Mouse (Mus musculus) heart, postnatal 0 days (tissue): ENCODE data around the gene Per2. TPM values are rescaled to one million over a fixed set of nuclear protein-coding genes. Genes with fewer than 3 reads are reported as not detected.
A peak's percentile ranks its signal among the peaks of the same experiment; 100 is the strongest.

ENCODE experiments used
- ATAC-seq: fragments of 200-750 bp; cut with Nextera tagmentation; 2 replicates; pipeline ENCODE4 v1.8.0; 2017; ENCODE audit warnings: low read depth, moderate number of reproducible peaks, moderate library complexity; ENCODE audit not compliant: insufficient read depth
- DNase-seq: peaks from one replicate; pipeline ENCODE4 v3.0.0-alpha.2; 2016; ENCODE audit warnings: low spot score
- H3K27ac ChIP-seq: fragments of 300-500 bp; sonication (generic); 2 replicates; pipeline ENCODE4 v1.5.1; 2014; ENCODE audit warnings: low read depth, mild to moderate bottlenecking
- H3K27me3 ChIP-seq: fragments of 300-500 bp; sonication (generic); 2 replicates; pipeline ENCODE4 v1.6.1; 2014; ENCODE audit warnings: low read length, mixed read lengths; ENCODE audit not compliant: control insufficient read depth, insufficient read depth
- H3K36me3 ChIP-seq: fragments of 300-500 bp; sonication (generic); replicated peaks from 2 replicates; pipeline ENCODE4 v1.6.1; 2014; ENCODE audit warnings: low read length, mixed read lengths; ENCODE audit not compliant: control insufficient read depth, insufficient read depth
- H3K4me1 ChIP-seq: fragments of 300-500 bp; sonication (generic); 2 replicates; pipeline ENCODE4 v1.6.1; 2014; ENCODE audit warnings: antibody characterized with exemption; ENCODE audit not compliant: control insufficient read depth, insufficient read depth
- H3K4me2 ChIP-seq: fragments of 300-500 bp; sonication (generic); 2 replicates; pipeline ENCODE4 v1.6.1; 2014; ENCODE audit warnings: low read depth, mild to moderate bottlenecking, low read length, moderate library complexity
- H3K4me3 ChIP-seq: fragments of 300-500 bp; sonication (generic); 2 replicates; pipeline ENCODE4 v1.5.1; 2014; ENCODE audit warnings: low read depth, low read length
- H3K9ac ChIP-seq: fragments of 300-500 bp; sonication (generic); replicated peaks from 2 replicates; pipeline ENCODE4 v1.6.1; 2014; ENCODE audit warnings: low read depth, low read length, mixed read lengths
- H3K9me3 ChIP-seq: fragments of 300-500 bp; sonication (generic); replicated peaks from 2 replicates; pipeline ENCODE4 v1.6.1; 2016; ENCODE audit warnings: low read length; ENCODE audit not compliant: control insufficient read depth
- CTCF ChIP-seq: IDR thresholded peaks from 2 replicates; pipeline ENCODE4 v1.5.1; 2016; ENCODE audit warnings: antibody characterized with exemption, control low read depth, low read depth
- EP300 ChIP-seq: IDR thresholded peaks from 2 replicates; pipeline ENCODE4 v1.6.1; 2016; ENCODE audit warnings: antibody characterized with exemption, low read depth
- WGBS: fragments of 180-500 bp; shearing (Covaris S2); extraction: QIAGEN DNeasy Blood & Tissue Kit; methylation state at CpG from one replicate; pipeline ENCODE4 v1.1.7; 2014; 5-methylcytosine and 5-hydroxymethylcytosine counted together
- polyA plus RNA-seq: library from polyadenylated mRNA; unstranded; fragments of >200 nt; fragmentation: Nextera tagmentation; extraction: Ambion mirVana; gene quantifications from 2 replicates; pipeline ENCODE4 v1.2.1, GENCODE M21; 2015
- total RNA-seq: library from RNA; depleted of rRNA; stranded (reverse); fragments of >200 nt; gene quantifications from 2 replicates; pipeline ENCODE4 v1.2.3, GENCODE M21; 2014; ENCODE audit warnings: low replicate concordance; rRNA removed

Gene Per2
- total and polyA plus RNA-seq, 2 experiments from 2014 or later = 3.3 to 14.0 TPM

DNA sequence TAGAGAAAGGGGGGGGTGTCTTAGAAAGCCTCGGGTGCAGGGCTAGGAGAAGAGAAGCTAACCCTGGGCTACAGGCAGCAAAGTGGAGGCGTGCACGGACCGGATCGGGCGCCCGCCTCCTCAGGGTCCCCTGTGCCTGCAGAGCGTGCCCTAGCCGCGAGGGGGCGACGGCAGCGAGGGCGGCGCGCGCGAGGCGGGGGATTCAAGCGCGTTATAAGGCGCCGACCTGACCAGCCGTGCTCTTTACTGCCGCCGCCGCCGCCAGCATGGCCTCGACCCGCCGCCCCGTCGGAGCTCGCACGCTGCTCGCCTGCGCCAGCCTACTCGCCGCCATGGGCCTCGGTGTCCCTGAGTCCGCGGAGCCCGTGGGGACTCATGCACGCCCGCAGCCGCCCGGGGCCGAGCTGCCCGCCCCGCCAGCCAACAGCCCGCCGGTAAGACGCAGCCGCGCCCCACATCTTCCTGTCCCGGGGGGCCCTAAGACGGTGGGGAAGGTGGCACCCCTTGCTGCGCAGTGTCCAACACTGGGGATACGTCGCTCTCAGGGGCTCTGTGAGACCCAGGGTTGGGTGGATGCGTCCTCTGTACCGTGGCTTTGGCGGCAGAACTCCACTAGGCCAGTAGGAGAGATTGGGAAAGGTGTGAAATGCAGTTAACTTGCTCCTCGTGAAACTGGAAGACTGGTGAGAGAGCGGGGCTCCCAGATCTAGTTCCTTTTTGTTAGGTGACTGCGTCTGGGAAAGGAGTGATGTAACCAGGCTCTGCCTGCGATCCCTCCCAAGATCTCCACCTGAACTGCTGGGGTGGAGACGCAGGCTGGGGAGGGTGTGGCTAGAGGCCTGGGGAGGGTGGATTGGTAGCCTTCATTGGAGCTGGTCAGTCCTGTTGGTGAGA, 92.7 kb downstream of the Per2 start, which contains the start of gene Erfe:
Gene Erfe (plus strand): TSS at position 216 of the 894 bp plus-strand sequence.
- ATAC-seq = peak; percentile 46; the same call in 1 of the 2 replicates
- WGBS = 3% methylated on average over 66 of the region's 68 CpGs
- Histone ChIP-seq H3K4me1 (peaks cover 12% of the 10 kb centered on the region), H3K9ac (peak within 1 kb of the TSS; percentile 44; the same call in 1 of the 2 replicates), H3K9me3 (no peaks in the 10 kb centered on the region; the same call in 1 of the 2 replicates), H3K36me3 (peaks cover 19% of the 10 kb centered on the region), H3K4me3 (peak within 1 kb of the TSS; percentile 51), H3K27ac (no peak within 1 kb of the TSS), H3K27me3 (no peaks in the 10 kb centered on the region), H3K4me2 (peak within 1 kb of the TSS; percentile 89)
- peak; percentile 50 for DNase-seq
- TF ChIP-seq CTCF (peak; percentile 74), EP300 (no peak)

Other genes with a start within 250 kb of the Per2 start
- 23.5 and 69.6 TPM in 2 replicates for gene Ube2f, start 209.0 kb downstream of the Per2 start, total RNA-seq
- gene Ube2f, start 209.0 kb downstream of the Per2 start, polyA plus RNA-seq = 77.9 and 79.3 TPM in 2 replicates
- gene Scly, start 161.0 kb downstream of the Per2 start, total RNA-seq = 14.0 and 18.5 TPM in 2 replicates
- 9.6 and 10.0 TPM in 2 replicates for gene Scly, start 161.0 kb downstream of the Per2 start, polyA plus RNA-seq
- gene Espnl, start 137.2 kb downstream of the Per2 start, total RNA-seq = 0.89 TPM in 1 of 2 replicates, not detected in the other
- gene Espnl, start 137.2 kb downstream of the Per2 start, polyA plus RNA-seq = 0.04 TPM in 1 of 2 replicates, not detected in the other
- gene Klhl30, start 108.3 kb downstream of the Per2 start, total RNA-seq = 78.6 and 83.2 TPM in 2 replicates
- gene Klhl30, start 108.3 kb downstream of the Per2 start, polyA plus RNA-seq = 64.0 and 68.6 TPM in 2 replicates
- 0.19 and 0.46 TPM in 2 replicates for gene Erfe, start 92.9 kb downstream of the Per2 start, total RNA-seq
- gene Erfe, start 92.9 kb downstream of the Per2 start, polyA plus RNA-seq = 0.40 and 0.71 TPM in 2 replicates
- 58.1 and 70.5 TPM in 2 replicates for gene Ilkap, start 60.5 kb downstream of the Per2 start, total RNA-seq
- 71.4 and 75.1 TPM in 2 replicates for gene Ilkap, start 60.5 kb downstream of the Per2 start, polyA plus RNA-seq
- 81.4 and 82.5 TPM in 2 replicates for gene Hes6, start 45.3 kb downstream of the Per2 start, total RNA-seq
- gene Hes6, start 45.3 kb downstream of the Per2 start, polyA plus RNA-seq = 61.0 and 64.3 TPM in 2 replicates
- gene Traf3ip1, start 35.3 kb upstream of the Per2 start, total RNA-seq = 2.0 and 3.4 TPM in 2 replicates
- 2.8 TPM in 2 replicates for gene Traf3ip1, start 35.3 kb upstream of the Per2 start, polyA plus RNA-seq
- gene Asb1, start 81.2 kb upstream of the Per2 start, total RNA-seq = 13.8 and 19.0 TPM in 2 replicates
- 3.3 and 4.6 TPM in 2 replicates for gene Asb1, start 81.2 kb upstream of the Per2 start, polyA plus RNA-seq